Mouse (Mus musculus) urinary bladder, postnatal 36 days (tissue): ENCODE results near the gene Kctd19.

ENCODE experiments used
- DNase-seq, 2 experiments: peaks; one replicate each; pipeline ENCODE4 v3.0.0; 2022; ENCODE audit warnings: low spot score in 2 of 2, mixed read lengths in 1 of 2

The Kctd19 gene

DNA sequence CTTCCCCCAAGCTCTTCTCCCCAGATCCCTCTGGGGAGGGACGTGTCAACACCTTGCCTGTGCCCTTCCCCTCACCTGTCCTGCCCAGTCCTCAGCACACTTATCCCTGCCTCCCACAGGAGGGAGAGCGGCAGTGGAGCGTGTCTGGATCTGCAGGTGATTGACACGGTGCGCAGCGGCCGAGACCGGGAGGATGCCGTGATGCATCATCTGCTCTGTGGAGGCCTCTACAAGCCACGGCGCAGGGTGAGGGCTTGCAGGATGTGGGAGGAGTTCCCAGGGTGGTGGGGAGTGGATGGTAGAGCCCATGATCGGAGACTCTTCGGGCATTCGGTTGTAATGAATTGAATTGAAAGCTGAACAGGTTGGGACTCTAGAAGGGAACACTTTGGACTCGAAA is 54.1 kb downstream of the Kctd19 start:
- no peak for DNase-seq

DNA sequence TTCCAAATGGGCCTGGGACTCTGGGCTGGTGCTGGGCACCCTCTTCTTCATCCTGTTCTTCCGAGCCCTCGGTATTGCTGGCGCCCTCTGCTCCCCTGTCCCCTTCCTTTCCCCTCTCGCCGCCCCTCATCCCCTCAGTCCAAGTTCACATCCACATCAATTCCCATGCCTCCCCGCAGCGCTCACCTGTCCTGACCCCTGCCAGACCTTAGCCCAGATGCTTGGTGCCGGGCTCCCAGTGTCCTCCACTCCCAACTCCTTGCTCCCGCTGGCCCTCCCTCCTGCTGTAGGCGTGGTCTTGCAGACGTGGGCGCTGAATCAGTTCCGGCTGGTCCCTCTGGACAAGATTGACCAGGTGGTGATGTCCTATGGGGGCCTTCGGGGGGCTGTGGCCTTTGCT is 56.6 kb downstream of the Kctd19 start:
- no peak for DNase-seq

DNA sequence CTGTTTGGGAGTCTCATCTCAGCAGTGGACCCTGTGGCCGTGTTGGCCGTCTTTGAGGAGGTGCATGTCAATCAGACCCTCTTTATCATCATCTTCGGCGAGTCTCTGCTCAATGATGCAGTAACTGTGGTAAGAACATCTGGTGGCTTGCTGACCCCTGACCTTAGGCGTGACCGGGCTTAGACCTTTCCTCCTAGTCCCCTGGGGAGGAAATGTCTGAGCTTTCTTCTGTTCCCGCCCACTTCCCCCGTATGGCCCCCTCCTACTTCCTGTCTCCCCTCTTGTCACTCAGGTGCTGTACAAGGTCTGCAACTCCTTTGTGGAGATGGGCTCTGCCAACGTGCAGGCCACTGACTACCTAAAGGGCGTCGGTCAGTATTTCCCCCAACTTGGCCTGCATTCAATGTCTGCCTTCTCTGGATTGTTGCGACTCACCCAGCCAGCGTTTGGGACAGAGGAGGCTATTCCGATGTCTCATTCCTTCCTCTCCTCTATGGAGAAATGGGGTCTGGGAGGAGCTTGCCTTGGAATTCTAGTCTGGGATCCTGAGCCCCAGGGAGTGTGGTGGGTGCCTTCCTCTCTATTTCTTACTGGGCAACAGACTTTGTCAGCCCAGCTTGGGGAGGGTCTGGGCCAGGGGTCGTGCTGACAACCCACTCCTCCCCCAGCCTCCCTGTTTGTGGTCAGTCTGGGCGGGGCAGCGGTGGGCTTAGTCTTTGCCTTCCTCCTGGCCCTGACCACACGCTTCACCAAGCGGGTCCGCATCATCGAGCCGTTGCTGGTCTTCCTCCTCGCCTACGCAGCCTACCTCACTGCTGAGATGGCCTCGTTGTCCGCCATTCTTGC is 57.9 kb downstream of the Kctd19 start:
- DNase-seq: no peak

DNA sequence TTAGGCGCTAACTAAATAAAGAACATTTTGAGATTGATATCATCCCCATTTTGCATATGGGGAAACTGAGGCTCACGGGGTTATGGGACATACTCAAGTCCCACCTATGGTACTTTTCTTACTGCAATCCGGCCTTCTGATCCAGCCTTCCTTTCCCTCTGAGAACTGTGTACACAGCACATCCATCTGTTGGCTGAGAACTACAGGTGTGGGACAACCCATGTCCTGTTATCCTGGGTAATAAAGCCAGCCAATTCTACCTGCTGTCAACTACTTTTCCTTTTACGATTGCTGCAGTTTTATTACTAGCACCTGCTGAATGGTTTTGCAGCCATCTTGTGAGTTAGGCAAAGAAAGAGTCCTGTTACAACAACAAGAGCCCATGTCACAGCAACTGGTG is 58.8 kb downstream of the Kctd19 start:
- no peak for DNase-seq

DNA sequence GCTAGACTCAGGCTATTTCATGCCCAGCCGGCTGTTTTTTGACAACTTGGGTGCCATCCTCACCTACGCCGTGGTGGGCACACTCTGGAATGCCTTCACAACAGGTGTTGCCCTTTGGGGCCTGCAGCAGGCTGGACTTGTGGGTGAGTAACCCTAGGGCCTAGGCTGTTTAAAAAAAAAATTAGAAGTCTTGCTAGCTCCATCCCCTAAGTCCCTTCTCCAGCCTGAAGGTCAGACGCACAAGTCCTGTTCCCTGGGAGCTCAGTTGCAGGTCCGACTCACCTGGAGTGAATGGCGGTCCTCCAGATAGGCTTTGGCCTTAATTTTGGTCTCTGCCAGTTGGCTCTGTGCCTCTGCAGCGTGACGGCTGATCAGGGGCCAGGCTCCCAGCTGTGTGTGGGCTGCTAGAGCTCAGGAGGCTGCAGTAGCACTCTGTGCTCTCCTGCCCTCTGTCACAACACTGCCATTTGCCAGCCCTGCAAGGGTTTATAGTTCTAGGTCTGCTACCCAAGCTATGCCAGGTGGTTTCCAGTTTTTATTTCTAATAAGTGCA is 59.6 kb downstream of the Kctd19 start:
- DNase-seq: no peak

DNA sequence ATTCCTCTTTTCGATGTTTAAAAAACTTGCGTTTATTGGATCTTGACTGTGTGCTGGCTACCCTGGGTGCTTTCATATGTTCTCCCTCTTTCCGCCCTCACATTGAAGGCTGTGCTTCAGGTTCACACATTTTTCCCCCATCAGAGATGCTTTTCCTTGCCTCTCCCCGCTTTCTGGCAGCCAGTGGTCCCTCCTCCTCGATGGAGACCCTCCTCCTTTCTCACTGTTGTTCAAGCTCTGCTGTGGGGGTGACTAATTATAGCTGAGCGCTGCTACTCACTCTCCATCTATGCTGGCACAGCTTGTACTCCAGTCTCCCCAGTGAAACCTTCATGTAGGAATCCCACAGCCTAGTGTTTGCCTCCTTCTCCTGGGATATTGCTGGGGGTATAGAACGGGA is 63.1 kb downstream of the Kctd19 start:
- no peak for DNase-seq

DNA sequence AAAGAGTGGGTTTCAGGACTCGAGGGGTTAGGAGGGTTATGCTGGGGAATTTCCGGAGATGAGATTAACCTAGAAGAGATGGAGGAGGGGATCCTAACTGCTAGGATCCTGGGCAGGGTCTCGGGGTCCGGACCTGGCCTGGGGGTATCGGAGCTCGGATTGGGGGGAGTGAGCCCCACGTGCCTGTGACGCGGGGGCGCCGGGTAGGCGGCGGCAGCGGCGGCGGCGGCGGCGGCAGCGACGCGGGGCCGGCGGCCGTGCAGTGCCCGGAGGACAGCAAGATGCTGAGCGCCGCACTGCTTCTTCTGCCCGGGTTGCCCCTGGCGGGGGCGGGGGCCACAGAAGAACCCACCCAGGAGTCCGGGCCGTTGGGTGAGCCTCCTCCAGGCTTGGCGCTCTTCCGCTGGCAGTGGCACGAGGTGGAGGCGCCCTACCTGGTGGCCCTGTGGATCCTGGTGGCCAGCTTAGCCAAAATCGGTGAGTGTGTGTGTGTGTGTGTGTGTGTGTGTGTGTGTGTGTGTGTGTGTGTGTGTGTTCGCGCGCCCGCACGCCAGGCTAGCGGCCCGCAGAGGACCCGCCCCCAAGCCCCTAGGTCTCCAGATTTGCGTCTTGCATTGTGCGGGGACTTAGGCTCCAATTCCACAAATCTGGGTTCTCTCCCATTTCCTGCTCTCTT is 64.1 kb downstream of the Kctd19 start:
- no peak for DNase-seq

DNA sequence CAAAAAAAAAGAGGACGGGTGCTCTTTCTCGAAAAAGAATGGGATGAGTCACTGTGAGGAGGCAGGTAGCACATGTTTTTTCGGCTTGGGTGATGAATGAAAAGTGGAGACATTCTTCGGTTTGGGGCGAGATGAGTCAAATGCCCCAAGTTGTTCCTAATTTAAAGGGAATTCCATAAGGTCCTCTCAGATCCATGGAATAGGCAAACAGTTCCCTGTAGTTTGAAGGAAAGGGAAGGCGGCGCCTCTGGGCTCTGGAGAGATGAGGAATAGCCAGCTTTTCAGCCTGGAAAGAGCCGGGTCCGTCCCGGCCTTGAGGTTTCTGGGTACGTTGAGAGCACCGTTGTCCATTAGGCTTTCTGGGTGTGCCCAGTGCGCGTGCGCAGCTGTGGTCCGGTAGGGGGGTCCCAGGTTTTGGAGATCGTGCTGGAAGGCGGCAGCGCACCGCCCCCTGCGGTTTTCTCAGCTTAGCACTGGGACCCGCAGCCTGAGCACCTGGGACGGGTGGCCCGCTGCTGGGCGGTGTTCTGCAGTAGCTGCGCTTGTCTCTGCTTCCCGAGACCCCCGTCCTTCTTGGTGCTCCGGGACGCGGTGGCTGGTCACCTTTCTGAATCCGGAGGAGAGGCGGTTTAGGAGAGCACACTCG is 64.7 kb downstream of the Kctd19 start, which contains the start of gene Slc9a5:
TSS of gene Slc9a5 (plus strand) at position 394 of the 646 bp plus-strand sequence.
- no peak for DNase-seq

DNA sequence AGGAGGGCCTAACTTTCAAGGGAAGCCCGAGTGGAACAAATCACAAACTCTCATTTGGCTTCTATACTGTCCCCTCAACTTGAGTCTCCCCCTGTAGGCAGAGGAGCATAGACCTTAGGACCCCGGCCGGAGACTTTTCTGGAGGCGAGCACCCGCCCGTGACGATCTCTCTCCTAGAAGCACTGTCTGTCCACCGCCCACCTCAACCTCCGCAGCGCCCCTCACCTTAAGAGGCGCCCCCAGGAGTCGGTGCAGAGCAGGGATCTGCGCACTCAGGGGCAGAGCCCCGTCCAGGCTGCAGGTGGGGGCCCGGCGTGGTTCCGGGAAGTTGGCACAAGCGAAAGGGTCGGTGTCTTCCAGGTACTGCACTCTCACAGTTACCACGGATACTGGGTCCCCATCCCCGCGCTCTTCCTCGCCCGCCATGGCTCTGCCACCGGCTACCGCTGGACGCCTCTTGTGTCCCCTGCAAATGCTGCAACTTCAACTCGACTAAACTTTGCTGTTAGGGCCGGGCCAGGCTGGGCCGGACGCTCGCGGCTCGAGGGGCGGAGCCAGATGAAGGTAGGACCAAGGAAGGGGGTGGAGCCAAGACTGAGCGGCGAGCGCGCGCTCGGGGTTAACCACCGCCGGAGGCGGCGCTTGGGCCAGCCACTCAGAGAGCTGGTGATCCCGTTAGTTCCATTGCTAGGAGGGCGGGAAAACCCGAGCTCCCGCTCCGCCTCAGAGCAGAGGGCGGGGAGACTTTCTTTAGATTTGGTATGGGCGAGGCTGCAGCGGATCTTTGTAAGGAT is 65.7 kb downstream of the Kctd19 start, which contains the start of gene Fhod1:
TSS of gene Fhod1 (minus strand) at position 526 of the 794 bp plus-strand sequence.
- peak; percentile 93 to 95 for DNase-seq

DNA sequence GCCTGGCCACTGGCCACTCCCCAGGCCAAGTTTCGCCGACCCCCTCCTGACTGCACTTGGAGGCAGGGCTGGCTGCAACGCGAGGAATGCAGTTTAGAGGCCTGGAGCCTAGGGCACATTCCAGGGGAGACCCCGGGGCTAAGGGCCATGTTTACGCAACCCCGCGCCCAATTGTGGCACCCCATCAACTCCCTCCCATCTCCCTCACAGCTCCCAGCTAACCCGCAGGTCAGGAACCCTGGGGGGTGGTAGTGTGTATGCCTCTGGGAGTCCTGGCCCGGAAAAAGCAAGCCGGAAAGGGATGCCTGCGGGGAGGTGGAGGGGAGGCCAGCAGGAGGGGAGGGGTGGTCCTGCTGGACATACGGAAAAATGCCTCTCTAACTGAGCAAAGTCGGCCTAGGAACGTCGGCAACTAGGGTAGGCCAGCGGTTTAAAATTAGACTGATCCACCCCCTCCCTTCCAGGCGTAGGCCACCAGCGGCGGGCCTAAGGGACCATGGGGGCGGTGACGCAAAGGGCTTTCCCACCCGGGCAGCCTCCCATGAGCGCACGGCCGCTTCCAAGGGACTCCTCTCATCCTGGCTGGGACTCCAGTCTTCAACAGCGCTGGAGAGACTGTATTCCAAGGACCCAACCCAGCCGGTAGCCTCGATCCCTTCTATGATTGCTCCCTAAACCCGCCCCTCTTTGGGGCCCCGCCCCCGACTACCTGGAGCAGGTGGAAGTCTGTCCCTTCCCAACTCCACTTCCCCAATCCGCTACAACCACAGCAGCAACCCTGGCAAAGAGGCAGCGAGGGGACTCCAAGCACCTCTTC is 66.5 kb downstream of the Kctd19 start:
- peak; percentile 63 to 72 for DNase-seq

DNA sequence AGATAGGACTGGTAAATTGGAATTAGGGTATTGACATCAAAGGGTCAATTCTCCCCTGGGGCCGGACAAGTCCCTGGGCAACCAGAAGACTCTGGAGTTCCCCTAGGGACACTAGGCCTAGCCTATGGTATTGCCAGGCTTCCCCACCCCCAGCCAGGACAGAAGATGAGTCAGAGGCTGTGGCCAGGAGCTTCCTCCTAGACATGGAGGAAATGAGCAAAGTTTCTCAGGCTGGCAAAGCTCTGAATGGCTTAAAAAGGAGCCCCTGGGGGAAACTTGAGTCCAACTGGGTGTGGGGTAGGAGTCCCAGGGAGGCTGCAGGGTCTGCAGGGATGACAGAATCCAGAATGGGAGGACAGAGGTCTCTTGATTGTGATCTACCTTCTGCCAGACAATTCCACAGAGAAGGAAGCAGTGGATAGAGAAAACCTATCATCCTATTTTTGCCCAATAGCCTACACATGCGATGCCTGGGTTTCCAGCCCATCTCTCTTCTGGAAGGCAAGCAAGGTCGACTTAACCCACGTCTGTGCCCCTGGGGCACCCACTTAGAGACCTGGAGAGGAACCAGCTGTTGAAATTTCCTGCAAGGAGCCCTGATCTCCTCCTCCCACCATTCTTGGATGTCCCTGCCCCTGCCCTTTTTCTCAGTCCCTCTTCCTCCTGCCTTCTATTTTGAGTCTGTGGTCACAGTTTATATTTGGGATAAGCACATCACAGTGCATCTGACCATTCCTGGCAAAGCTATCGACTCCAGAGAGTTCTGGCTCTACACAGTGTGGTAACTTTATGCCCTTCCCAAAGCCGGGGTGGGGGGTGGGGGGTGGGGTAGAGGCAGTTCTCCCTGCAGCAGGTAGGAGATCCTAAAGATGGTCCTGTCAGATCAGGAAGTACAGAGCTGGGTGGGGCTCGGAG is 68.0 kb downstream of the Kctd19 start:
- peak in 1 of 2 experiments; percentile 56 for DNase-seq

DNA sequence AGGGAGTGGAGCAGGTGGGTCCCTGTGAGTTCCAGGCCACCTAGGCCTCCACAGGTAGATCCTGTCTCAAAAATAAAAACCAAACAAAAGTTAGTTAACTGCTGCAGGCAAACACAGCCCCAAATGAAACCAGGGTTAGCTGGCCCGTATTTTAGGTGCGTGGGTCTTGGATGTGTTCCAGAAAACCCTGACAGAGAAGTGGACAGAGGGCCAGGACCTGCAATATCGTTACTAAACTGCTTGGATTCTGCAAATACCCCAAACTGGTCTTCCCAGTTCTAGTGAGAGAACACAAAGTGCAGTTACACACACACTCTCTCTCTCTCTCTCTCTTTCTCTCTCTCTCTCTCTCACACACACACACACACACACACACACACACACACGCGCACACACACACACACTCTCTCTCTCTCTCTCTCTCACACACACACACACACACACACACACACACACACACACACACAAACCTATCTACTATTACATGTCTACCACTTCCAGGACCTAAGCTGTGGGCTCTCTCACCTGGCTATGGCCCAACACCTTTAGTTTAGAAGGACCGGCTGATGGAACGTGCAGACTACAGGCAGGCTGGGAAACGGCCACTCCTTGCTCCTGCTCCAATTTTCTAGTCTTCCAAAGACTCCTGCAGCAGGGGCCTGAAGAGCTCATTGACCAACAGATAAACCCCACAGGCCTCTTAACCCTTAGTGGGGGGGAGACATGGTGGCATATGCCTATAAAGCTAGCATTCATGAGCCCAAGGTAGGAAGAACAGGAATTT is 69.3 kb downstream of the Kctd19 start:
- no peak for DNase-seq

DNA sequence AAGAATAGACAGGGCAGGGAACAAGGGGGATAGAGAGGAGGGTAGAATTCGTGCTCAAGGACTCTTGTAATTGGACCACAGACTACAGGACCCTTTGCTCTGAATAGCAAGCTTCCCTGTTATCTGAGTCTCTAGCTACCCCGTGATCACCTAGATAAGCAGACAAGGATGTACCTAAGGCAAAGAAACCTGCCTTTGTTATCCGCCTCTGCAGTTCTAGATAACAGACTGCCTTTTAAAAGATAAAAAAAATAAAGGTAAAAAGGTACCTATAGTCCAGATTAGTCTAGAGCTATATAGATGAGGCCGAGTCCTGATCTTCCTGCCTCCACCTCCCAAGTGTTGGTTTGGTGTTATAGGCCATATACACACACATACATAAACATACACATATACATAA is 70.5 kb downstream of the Kctd19 start:
- DNase-seq: no peak

DNA sequence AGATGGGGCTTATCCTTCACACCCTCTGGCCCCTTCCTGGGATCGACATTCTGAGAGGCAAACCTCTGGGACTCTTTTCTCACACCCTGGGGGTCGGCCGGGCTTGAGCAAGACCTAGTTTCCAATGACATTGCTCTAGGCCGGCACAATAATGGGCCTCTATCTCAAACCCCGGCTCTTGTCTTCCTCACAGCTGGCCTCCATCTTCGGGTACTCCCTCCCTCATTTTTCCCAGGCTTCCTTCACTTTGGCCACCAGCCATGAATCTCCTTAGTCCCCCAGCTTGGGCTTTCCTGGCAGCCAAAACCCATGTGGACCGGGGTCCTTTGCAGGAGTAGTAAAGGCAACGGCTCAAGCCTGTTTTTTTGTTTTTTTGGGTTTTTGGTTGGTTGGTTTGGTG is 71.9 kb downstream of the Kctd19 start:
- DNase-seq: no peak

DNA sequence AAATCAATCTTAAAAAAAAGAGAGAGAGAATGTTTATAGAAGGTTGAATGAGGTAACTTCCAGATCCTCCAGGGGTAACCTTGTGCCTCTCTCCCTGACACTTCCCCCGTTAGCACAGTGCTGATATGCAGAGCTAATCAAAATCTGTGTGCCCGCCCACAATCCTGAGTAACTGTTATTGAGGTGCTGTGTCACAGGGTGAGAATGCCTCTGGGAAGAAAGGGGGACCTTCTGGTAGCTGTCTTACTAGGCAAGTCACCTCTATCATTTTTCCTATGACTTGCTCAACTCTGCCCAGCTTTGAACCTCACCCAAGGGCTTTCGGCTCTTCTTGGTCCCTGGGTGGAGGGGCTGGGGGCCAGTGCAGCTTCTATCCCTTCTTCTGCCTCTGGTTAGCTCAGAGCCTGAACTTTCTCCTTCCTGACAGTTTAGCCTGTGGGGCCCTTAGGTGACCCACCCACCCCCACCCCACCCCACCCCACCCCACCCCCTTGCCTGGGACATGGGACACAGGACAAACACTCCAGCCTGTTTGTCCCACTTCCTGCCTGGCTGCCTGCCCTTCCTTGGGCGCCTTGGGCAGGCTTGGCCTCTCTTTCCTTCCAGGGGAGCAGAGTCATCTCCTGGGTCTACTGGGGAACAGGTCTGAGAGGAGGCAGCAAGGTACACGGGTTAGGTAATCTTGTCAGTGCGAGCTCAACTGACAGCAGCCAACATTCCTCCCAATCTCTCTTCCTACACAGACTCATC is 73.2 kb downstream of the Kctd19 start:
- DNase-seq: no peak

DNA sequence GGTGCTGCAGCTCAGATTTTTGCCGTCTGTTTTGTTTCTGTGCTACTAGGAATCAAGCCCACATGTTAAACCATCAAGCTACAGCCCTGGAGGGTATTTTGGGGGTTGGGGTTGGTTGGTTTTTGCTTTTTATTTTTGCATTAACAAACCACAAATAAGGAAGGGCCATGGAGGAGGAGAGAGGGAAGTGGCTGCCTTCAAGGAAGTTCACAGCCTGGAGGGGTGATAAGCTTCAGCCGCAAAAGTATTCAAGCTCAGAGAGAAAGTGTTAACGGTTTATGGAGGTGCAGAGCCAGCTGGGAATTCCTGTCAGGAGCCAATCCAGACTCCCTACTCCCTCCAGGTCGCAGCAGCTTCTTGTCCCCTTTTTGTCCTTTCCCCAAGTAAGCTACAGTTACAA is 74.3 kb downstream of the Kctd19 start:
- no peak for DNase-seq

DNA sequence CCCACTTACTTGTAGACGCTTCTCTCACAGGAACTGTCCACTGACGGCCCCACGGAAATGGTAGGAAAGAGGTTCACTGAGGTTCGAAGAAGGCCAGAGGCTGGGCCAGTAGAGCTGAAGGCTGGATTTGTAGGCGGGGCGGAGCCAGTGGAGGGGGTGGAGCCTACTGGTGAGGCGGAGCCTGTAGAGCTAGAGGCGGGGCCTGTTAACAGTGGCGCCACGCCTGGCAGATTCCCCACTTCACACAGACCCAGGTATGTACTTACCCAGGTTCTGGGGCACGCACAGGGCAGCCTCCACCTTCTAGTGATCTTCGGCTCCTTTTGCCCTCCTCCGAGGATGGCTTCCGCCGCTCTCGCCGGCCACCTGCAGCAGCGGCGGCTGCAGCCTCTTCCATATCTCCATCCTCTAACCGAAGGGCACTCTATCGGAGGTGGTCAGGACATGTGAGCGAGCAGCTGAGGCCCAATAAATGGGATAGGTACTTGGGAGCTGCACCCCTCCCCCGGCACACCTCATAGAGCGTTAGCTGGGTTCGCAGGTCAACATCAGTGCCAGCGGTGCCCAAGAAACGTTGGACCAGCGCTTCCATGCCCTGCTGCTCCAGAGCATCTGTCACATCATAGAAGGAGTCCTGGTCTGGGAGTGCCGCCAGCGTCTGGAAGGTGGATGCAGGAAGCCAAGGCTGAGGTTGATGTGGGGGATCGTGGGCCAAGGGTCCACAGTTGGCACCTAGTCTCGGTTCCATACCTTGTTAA is 76.8 kb downstream of the Kctd19 start:
- no peak for DNase-seq
